In the genomic region with DNA sequence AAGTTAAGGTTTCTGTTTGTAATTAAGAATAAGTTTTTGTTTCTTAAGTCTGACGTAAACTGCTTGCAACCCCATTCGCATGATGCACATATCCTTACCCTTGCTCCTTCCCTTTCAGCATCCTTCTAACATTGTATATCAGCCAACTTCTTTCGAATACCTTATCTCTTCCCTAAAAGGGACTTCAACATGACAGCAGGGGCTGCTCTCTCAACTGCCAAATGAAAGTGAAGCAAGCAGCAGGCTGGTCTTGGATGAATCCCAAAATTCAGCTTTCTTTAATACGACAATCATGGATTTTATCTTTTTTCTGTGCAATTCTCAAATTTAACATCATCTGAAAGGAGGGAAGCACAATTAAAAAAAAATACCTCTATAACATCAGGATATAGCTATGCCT, we compare ENCODE assay signal across 21 mouse cellular contexts.
DNase-seq lines count a peak whose midpoint lies in the region; ATAC-seq and TF ChIP-seq lines count a peak whose summit lies in the region.
"Had no signal": no experiment of that assay in that cellular context is flagged by ENCODE, and none has a peak within 500 bp of the region (broad histone marks: within the 10 kb centered on the region; RNA-seq: fewer than 3 reads in every experiment).

No protein-coding gene starts in this region.

- WGBS in forebrain, embryonic 13.5 days = 81% methylated on average over 4 of the region's 4 CpGs
- 91% methylated on average over 4 of the region's 4 CpGs for WGBS in forebrain, embryonic 11.5 days
- WGBS in midbrain, postnatal 0 days = 76% methylated on average over 4 of the region's 4 CpGs
- WGBS in midbrain, embryonic 13.5 days = 93% methylated on average over 4 of the region's 4 CpGs

- no peak overlapping the region for H3K4me3 ChIP-seq in forebrain, embryonic 13.5 days
- H3K4me3 ChIP-seq in forebrain, embryonic 11.5 days (ENCODE audit: low read depth, low read length) = no peak overlapping the region
- H3K4me3 ChIP-seq in midbrain, postnatal 0 days (ENCODE audit: low read depth, low read length) = no peak overlapping the region
- H3K4me3 ChIP-seq in midbrain, embryonic 13.5 days (replicated peaks) = no peak overlapping the region
- H3K4me3 ChIP-seq: embryonic facial prominence, embryonic 13.5 days; heart, adult 2 months; heart, embryonic 15.5 days had no signal

- no peaks in the 10 kb centered on the region for H3K27me3 ChIP-seq in forebrain, embryonic 13.5 days
- no peaks in the 10 kb centered on the region for H3K27me3 ChIP-seq in forebrain, embryonic 11.5 days (ENCODE audit: control insufficient read depth, insufficient read depth, low read length)
- H3K27me3 ChIP-seq in midbrain, postnatal 0 days (ENCODE audit: insufficient read depth, low read length) = no peaks in the 10 kb centered on the region
- no peaks in the 10 kb centered on the region for H3K27me3 ChIP-seq in midbrain, embryonic 13.5 days
- H3K27me3 ChIP-seq: CH12.LX; embryonic facial prominence, embryonic 13.5 days; heart, embryonic 15.5 days; Patski had no signal

- peak; percentile 67; the same call in 1 of the 2 replicates for ATAC-seq in forebrain, embryonic 13.5 days
- ATAC-seq in forebrain, embryonic 11.5 days (replicated peaks; ENCODE audit: low FRiP score) = no peak
- ATAC-seq in midbrain, postnatal 0 days (ENCODE audit: low FRiP score) = no peak
- no peak for ATAC-seq in midbrain, embryonic 13.5 days
- ATAC-seq: activated CD4-positive, CD25-positive, alpha-beta regulatory T cell, adult 4 months; intestine, embryonic 16.5 days; Patski had no signal

- H3K4me1 ChIP-seq in forebrain, embryonic 13.5 days = no peaks in the 10 kb centered on the region
- H3K4me1 ChIP-seq in forebrain, embryonic 11.5 days (replicated peaks; ENCODE audit: control insufficient read depth, insufficient read depth, low read length) = no peaks in the 10 kb centered on the region
- no peaks in the 10 kb centered on the region for H3K4me1 ChIP-seq in midbrain, postnatal 0 days (ENCODE audit: insufficient read depth, low read length)
- no peaks in the 10 kb centered on the region for H3K4me1 ChIP-seq in midbrain, embryonic 13.5 days (replicated peaks)
- H3K4me1 ChIP-seq: embryonic facial prominence, embryonic 13.5 days; heart, embryonic 15.5 days had no signal

- no peak for DNase-seq in forebrain, embryonic 11.5 days (ENCODE audit: low spot score)
- peak; percentile 7 to 21 for DNase-seq in layer of hippocampus, adult 18-20 months (ENCODE audit: low spot score in 2 of 2)
- no peak for DNase-seq in layer of hippocampus, postnatal 10 days (ENCODE audit: low spot score in 2 of 2)
- peak; percentile 22 for DNase-seq in midbrain, postnatal 0 days (ENCODE audit: low spot score)
- DNase-seq in kidney, adult 11 months = no peak
- DNase-seq: adrenal gland, postnatal 14 days; cerebellum, adult 2 months; cerebellum, postnatal 36 days; gastrocnemius, postnatal 10 days; heart, adult 2 months; heart, postnatal 14 days had no signal

- H3K4me2 ChIP-seq in forebrain, embryonic 13.5 days = no peak overlapping the region
- H3K4me2 ChIP-seq in forebrain, embryonic 11.5 days (ENCODE audit: low read depth, low read length, severe bottlenecking) = no peak overlapping the region
- no peak overlapping the region for H3K4me2 ChIP-seq in midbrain, postnatal 0 days (ENCODE audit: low read depth, low read length, poor library complexity, severe bottlenecking)
- H3K4me2 ChIP-seq in midbrain, embryonic 13.5 days (replicated peaks) = no peak overlapping the region
- H3K4me2 ChIP-seq: embryonic facial prominence, embryonic 13.5 days; heart, embryonic 11.5 days; heart, embryonic 15.5 days; hindbrain, embryonic 14.5 days had no signal

- H3K27ac ChIP-seq in forebrain, embryonic 13.5 days = no peak overlapping the region
- no peak overlapping the region for H3K27ac ChIP-seq in forebrain, embryonic 11.5 days (ENCODE audit: low read depth, low read length)
- H3K27ac ChIP-seq in midbrain, postnatal 0 days (ENCODE audit: low read depth, low read length) = no peak overlapping the region
- no peak overlapping the region for H3K27ac ChIP-seq in midbrain, embryonic 13.5 days
- H3K27ac ChIP-seq: embryonic facial prominence, embryonic 13.5 days; heart, adult 2 months; heart, embryonic 15.5 days; hindbrain, embryonic 14.5 days had no signal

- TF ChIP-seq CTCF in midbrain, postnatal 0 days (IDR thresholded peaks at IDR 0.05) = no peak

- H3K36me3 ChIP-seq in forebrain, embryonic 13.5 days (ENCODE audit: poor library complexity, severe bottlenecking) = no peaks in the 10 kb centered on the region
- no peaks in the 10 kb centered on the region for H3K36me3 ChIP-seq in forebrain, embryonic 11.5 days (ENCODE audit: control insufficient read depth, insufficient read depth, low read length)
- no peaks in the 10 kb centered on the region for H3K36me3 ChIP-seq in midbrain, postnatal 0 days (ENCODE audit: insufficient read depth, low read length)
- H3K36me3 ChIP-seq in midbrain, embryonic 13.5 days = no peaks in the 10 kb centered on the region
- H3K36me3 ChIP-seq: embryonic facial prominence, embryonic 13.5 days; heart, embryonic 15.5 days had no signal

- no peak overlapping the region for H3K9ac ChIP-seq in forebrain, embryonic 13.5 days
- H3K9ac ChIP-seq in forebrain, embryonic 11.5 days (ENCODE audit: low read length) = no peak overlapping the region
- no peak overlapping the region for H3K9ac ChIP-seq in midbrain, postnatal 0 days (replicated peaks; ENCODE audit: low read length, poor library complexity, severe bottlenecking)
- H3K9ac ChIP-seq in midbrain, embryonic 13.5 days (replicated peaks) = no peak overlapping the region
- H3K9ac ChIP-seq: embryonic facial prominence, embryonic 13.5 days; heart, embryonic 15.5 days; hindbrain, embryonic 14.5 days had no signal

- H3K9me3 ChIP-seq in forebrain, embryonic 13.5 days (replicated peaks) = no peaks in the 10 kb centered on the region
- no peaks in the 10 kb centered on the region for H3K9me3 ChIP-seq in forebrain, embryonic 11.5 days (ENCODE audit: control insufficient read depth, low read length)
- no peaks in the 10 kb centered on the region for H3K9me3 ChIP-seq in midbrain, postnatal 0 days (ENCODE audit: low read length)
- 0 out of 2 replicates have a peak, but pooled peaks cover 3% of the 10 kb centered on the region for H3K9me3 ChIP-seq in midbrain, embryonic 13.5 days
- H3K9me3 ChIP-seq: embryonic facial prominence, embryonic 13.5 days; heart, embryonic 15.5 days had no signal

Comparison
In these comparisons a context has a peak if more than half of its experiments do, and no peak if none do; other contexts are left out.
1. DNase-seq: peak in layer of hippocampus, adult 18-20 months (2 of 2) and midbrain, postnatal 0 days (single experiment); none in forebrain, embryonic 11.5 days (single experiment), layer of hippocampus, postnatal 10 days (0 of 2) and kidney, adult 11 months (single experiment).